Mouse (Mus musculus) cortical plate, adult 2 months (tissue): ENCODE data around the gene Def8. TPM values are rescaled to one million over a fixed set of nuclear protein-coding genes. Genes with fewer than 3 reads are reported as not detected.

Source experiments
- H3K27ac ChIP-seq: fragments of 200-500 bp; 2 replicates; pipeline ENCODE4 v1.5.1; 2012; ENCODE audit warnings: low read length, control low read depth, inconsistent platforms; ENCODE audit not compliant: insufficient read depth
- H3K4me1 ChIP-seq: fragments of 200-500 bp; 2 replicates; pipeline ENCODE4 v1.6.1; 2011; ENCODE audit warnings: low read length; ENCODE audit not compliant: control insufficient read depth, insufficient read depth
- H3K4me3 ChIP-seq: fragments of 200-500 bp; 2 replicates; pipeline ENCODE4 v1.5.1; 2011; ENCODE audit warnings: mild to moderate bottlenecking, low read length, control low read depth; ENCODE audit not compliant: insufficient read depth
- CTCF ChIP-seq: fragments of 200-500 bp; IDR thresholded peaks from 2 replicates; pipeline ENCODE4 v1.5.1; 2011; ENCODE audit warnings: mild to moderate bottlenecking, control low read depth, low read length; ENCODE audit not compliant: insufficient read depth; ENCODE audit errors: extremely low read depth
- POLR2A ChIP-seq: fragments of 200-500 bp; IDR thresholded peaks from 2 replicates; pipeline ENCODE4 v1.6.1; 2011; ENCODE audit warnings: mild to moderate bottlenecking, low read length, control low read depth; ENCODE audit not compliant: insufficient read depth; ENCODE audit errors: extremely low read depth
- polyA plus RNA-seq: library from polyadenylated mRNA; depleted of rRNA; stranded (reverse); fragments of >200 nt; gene quantifications from 2 replicates; pipeline ENCODE4 v1.2.3, GENCODE M21; 2012

Def8 gene
- polyA plus RNA-seq, 1 experiment, result 43.2 TPM

DNA sequence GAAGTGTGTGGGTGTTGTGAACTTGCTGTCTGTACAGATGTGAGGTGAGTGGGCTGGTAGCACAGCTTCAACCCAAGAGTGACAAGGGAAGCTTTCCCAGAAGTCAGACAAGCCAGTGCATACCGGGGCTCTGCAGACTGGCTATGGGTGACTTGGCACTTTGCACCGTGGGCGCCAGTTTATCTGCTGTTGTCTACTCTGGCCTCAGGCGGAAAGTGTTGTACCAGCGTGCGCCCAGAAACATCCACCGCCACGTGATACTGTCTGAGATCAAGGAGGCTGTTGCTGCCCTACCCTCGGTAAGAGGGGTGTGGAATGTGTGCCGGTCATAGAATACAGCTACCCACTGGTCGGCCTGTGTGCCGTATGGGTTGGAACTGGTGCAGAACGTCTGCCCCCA is 25.0 kb upstream of the Def8 start:
- Histone ChIP-seq H3K27ac (no peak overlapping the region), H3K4me1 (no peaks in the 10 kb centered on the region; the same call in 1 of the 2 replicates)

GRCm38 (mm10) chr8:123401936-123402335 is 21.4 kb upstream of the Def8 start:
- H3K27ac ChIP-seq, result no peak overlapping the region
- TF ChIP-seq POLR2A (no peak), CTCF (no peak)
- no peaks in the 10 kb centered on the region; the same call in 1 of the 2 replicates for H3K4me1 ChIP-seq
- H3K4me3 ChIP-seq, result no peak overlapping the region

More for the DNA sequence above, 25.0 kb upstream of the Def8 start:
- TF ChIP-seq POLR2A, result no peak
- TF ChIP-seq CTCF, result no peak
- H3K4me3 ChIP-seq, result no peak overlapping the region

DNA sequence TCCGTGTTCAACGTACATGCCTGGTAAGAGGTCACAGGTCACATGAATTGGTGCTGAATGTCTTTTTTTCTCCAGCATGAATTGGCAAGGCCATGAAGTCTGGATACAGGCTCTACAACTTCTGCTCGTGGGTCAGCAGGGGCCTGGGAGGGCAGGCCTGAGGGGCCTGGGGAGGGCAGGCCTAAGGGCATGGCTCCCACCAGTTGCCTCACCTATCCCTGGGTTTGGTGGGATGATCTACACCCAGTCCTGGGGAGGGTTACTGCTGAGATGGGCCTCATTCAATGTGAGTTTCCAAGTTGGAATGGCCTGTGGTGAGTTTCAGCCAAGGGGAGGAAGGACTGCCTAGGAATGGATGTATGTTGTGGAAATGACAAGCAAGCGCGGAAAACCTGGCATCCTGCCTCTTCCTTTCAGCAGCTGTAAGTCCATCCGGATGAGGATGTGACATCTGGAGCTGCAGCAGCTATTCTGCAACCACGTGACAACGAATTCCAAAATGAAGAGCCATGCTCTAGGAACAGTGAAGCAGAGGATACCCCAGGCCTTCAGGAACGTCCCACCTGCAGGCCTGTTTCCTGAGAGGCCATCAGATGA is 20.5 kb upstream of the Def8 start:
- H3K4me3 ChIP-seq, result no peak overlapping the region
- H3K4me1 ChIP-seq, result no peaks in the 10 kb centered on the region; the same call in 1 of the 2 replicates
- H3K27ac ChIP-seq, result no peak overlapping the region
- TF ChIP-seq POLR2A, result no peak
- no peak for TF ChIP-seq CTCF

DNA sequence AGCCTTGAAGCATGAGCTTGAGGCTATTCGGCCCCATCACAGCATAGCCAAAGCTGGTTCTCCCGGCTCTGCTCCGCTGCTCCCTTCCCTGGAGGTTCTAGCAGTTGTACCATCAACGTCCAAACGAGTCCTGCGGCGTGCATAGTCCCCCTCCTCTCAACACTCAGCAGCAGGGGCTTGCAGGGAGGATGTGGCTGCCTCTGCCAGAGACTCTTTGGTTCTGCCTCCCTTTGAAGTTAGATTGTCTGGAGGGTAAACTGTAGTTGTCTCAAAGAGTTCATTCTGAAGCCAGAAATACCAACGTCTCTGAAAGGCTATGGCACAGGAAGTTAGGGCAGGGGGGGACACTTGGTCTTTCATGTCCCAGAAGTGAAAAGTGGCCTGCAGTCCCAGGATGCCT is 18.8 kb upstream of the Def8 start:
- no peak for TF ChIP-seq POLR2A
- TF ChIP-seq CTCF, result no peak
- Histone ChIP-seq H3K27ac (no peak overlapping the region), H3K4me1 (no peaks in the 10 kb centered on the region)

DNA sequence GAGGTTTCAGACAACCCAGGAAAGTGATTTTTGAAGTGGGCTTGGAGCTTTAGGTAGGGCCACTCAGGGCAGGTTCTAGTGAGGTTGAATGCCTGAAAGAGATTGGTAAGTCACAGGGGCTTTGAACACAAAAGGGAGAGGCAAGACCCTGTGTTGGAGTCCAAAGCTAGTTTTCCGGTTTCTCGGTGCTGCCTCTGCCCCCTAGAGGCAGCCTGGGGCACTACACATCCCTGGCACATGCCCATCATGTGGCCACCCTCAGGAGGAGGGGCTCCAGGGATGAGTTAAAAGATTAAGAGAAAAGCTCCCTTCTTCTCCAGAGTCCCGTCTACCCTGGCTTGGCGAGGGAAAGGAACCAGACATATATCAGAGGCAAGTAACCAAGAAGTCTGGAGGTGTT is 16.5 kb upstream of the Def8 start, which contains the start of gene Mc1r:
Gene Mc1r (plus strand): TSS at position 322 of the 400 bp plus-strand sequence.
- no peak within 1 kb of the TSS for H3K4me3 ChIP-seq
- TF ChIP-seq CTCF (peak; percentile 88), POLR2A (no peak)
- H3K4me1 ChIP-seq, result peaks cover 4% of the 10 kb centered on the region; the same call in 1 of the 2 replicates
- no peak within 1 kb of the TSS for H3K27ac ChIP-seq

More for the DNA sequence above, 18.8 kb upstream of the Def8 start:
- H3K4me3 ChIP-seq, result no peak overlapping the region

DNA sequence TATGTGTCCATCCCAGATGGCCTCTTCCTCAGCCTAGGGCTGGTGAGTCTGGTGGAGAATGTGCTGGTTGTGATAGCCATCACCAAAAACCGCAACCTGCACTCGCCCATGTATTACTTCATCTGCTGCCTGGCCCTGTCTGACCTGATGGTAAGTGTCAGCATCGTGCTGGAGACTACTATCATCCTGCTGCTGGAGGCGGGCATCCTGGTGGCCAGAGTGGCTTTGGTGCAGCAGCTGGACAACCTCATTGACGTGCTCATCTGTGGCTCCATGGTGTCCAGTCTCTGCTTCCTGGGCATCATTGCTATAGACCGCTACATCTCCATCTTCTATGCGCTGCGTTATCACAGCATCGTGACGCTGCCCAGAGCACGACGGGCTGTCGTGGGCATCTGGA is 15.7 kb upstream of the Def8 start:
- Histone ChIP-seq H3K4me3 (no peak overlapping the region), H3K4me1 (peaks cover 4% of the 10 kb centered on the region; the same call in 1 of the 2 replicates), H3K27ac (no peak overlapping the region)
- TF ChIP-seq POLR2A, result no peak
- TF ChIP-seq CTCF, result no peak

- TF ChIP-seq POLR2A (no peak), CTCF (no peak)
- Histone ChIP-seq H3K4me3 (no peak overlapping the region), H3K27ac (no peak overlapping the region), H3K4me1 (peaks cover 5% of the 10 kb centered on the region; the same call in 1 of the 2 replicates)
These were observed 14.5 kb upstream of the Def8 start for GRCm38 (mm10) chr8:123408586-123409544.

DNA sequence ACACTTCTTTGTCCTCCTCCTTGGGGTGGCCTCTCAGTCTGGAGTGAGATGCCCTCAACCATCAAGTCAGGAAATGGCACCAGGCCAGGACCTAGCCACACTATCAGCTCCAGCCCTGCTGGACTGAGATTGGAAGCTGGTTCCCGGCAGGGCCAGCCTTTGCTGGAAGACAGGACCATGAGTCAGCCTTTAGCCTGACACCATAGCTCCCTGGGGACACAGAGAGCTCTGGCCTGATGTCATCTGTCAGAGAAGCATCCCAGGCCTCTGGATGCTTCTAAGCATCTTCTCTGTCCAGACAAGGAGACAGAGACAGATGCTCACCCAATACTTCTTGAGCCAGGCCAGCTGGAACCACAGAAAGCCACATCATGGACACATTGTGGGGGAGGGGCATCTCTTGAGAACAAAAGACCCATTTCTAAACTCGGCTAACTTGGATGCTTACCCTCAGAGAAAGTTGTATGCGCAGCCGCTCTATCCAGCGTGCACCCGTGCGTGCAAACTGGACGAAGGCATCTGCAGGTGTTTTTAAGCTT is 13.2 kb upstream of the Def8 start:
- Histone ChIP-seq H3K4me1 (peaks cover 5% of the 10 kb centered on the region; the same call in 1 of the 2 replicates), H3K27ac (0 out of 2 replicates have a peak overlapping the region, but pooled peaks have one; percentile 9), H3K4me3 (peak overlapping the region; percentile 99; the same call in 1 of the 2 replicates)
- TF ChIP-seq POLR2A (no peak), CTCF (no peak)

DNA sequence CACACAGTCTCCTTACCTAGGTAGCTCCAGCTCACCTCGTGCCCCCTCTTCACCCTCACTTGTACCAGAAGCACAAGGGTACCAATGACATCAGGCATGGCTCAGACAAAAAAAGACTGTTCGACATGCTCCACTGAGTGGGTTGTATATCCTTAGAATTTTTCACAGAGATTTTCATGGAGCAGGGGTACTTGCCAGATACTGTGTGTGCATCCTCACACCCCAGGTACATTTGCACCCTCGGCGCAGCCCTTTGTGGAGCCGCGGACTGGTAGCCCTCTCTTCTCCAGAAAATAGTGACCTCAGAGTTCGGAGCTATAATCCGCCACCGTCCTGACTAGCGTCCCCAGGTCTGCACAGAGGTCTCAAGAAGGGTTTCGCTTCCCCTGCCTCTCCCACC is 12.5 kb upstream of the Def8 start:
- TF ChIP-seq POLR2A, result no peak
- no peak for TF ChIP-seq CTCF
- H3K27ac ChIP-seq, result peak overlapping the region; percentile 54; the same call in 1 of the 2 replicates
- H3K4me1 ChIP-seq, result peaks cover 5% of the 10 kb centered on the region; the same call in 1 of the 2 replicates
- peak overlapping the region; percentile 99 for H3K4me3 ChIP-seq

DNA sequence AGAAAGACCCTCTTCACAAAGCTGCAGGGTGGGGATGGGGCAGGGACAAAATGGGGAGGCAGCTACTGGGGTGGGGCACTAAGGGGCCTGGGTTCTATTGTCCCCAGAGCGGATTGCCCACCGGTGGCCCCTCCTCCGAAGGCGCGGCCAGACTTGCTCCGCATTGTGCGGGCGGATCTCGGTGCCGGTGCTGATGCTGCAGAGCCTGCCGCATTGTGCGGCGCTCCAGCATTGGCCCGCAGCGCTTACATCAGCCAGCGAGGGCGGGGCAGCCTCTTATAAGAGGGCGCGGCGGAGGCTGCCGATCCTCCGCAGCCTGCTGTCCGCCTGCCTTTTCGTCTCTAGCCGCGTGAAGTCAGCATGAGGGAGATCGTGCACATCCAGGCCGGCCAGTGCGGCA is 12.1 kb upstream of the Def8 start, which contains the start of gene Tubb3:
Gene Tubb3 (plus strand): TSS at position 179 of the 400 bp plus-strand sequence.
- peaks cover 5% of the 10 kb centered on the region; the same call in 1 of the 2 replicates for H3K4me1 ChIP-seq
- H3K4me3 ChIP-seq, result peak within 1 kb of the TSS; percentile 99
- peak within 1 kb of the TSS; percentile 80 for H3K27ac ChIP-seq
- no peak for TF ChIP-seq CTCF
- TF ChIP-seq POLR2A, result peak; percentile 97
